Mouse (Mus musculus) frontal cortex, postnatal 14 days (tissue): Measurements from ENCODE around the gene Aup1.

ENCODE experiments used
- DNase-seq, 2 experiments: peaks; one replicate each; pipeline ENCODE4 v3.0.0; 2022; ENCODE audit warnings: low spot score in 2 of 2

Gene Aup1

DNA sequence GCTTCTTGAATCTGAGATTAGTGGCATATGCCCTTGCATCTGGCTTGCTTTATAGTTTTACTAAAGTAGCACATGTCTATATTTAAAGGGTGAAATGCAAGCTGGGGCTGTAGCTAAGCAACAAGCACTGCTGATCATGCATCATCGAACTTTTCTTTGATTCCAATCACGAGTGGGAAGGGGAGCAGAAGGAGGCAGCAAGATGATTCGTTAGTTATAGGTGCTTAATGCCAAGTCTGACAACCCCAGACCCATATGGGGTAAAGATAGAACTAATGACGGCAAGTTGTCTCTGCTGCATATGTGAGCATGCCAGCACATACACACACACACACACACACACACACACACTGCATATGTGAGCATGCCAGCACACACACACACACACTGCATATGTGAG is 49.8 kb downstream of the Aup1 start:
- DNase-seq = no peak
